Mouse (Mus musculus): ENCODE measurements at regions not wholly inside any gene's neighbourhood (a gene's known extent, or its start where the extent isn't known, plus 50 kb on each side); places are given as distances from the start of the nearest gene placed in this dataset.

GRCm38 (mm10) chr4:31744431-31744830 is 219.5 kb upstream of the Map3k7 start:
- TF ChIP-seq EP300 (IDR thresholded peaks at IDR 0.05): 0 out of 2 replicates have a peak, but pooled peaks have one; percentile 22
- no peak for TF ChIP-seq CTCF (IDR thresholded peaks at IDR 0.05)
- no peaks in the 10 kb centered on the region for H3K36me3 ChIP-seq (ENCODE audit: insufficient read depth, low read length)
- H3K27me3 ChIP-seq (replicated peaks; ENCODE audit: insufficient read depth, low read length): no peaks in the 10 kb centered on the region
- no peak overlapping the region for H3K27ac ChIP-seq (ENCODE audit: low read length)
- 18% methylated on average over 4 of the region's 4 CpGs for WGBS
- H3K9ac ChIP-seq (replicated peaks; ENCODE audit: low read depth): no peak overlapping the region
- H3K4me3 ChIP-seq (ENCODE audit: low read depth, low read length): no peak overlapping the region
- ATAC-seq (peak; percentile 62), DNase-seq (ENCODE audit: low spot score) (peak; percentile 55)
- no peaks in the 10 kb centered on the region for H3K4me1 ChIP-seq (ENCODE audit: insufficient read depth, low read depth, low read length)
- H3K4me2 ChIP-seq (replicated peaks; ENCODE audit: low read depth, low read length): no peak overlapping the region
- no peaks in the 10 kb centered on the region for H3K9me3 ChIP-seq (ENCODE audit: low read length)

- TF ChIP-seq CTCF (IDR thresholded peaks at IDR 0.05) (no peak), EP300 (IDR thresholded peaks at IDR 0.05) (no peak)
- ATAC-seq (no peak), DNase-seq (ENCODE audit: low spot score) (no peak)
- no peaks in the 10 kb centered on the region for H3K4me1 ChIP-seq (ENCODE audit: insufficient read depth, low read depth, low read length)
- no peaks in the 10 kb centered on the region for H3K36me3 ChIP-seq (ENCODE audit: insufficient read depth, low read length)
- H3K27ac ChIP-seq (ENCODE audit: low read length): no peak overlapping the region
- no peaks in the 10 kb centered on the region for H3K27me3 ChIP-seq (replicated peaks; ENCODE audit: insufficient read depth, low read length)
- no peak overlapping the region for H3K9ac ChIP-seq (replicated peaks; ENCODE audit: low read depth)
- H3K9me3 ChIP-seq (ENCODE audit: low read length): no peaks in the 10 kb centered on the region
- H3K4me2 ChIP-seq (replicated peaks; ENCODE audit: low read depth, low read length): no peak overlapping the region
- no peak overlapping the region for H3K4me3 ChIP-seq (ENCODE audit: low read depth, low read length)
- 83% methylated on average over 5 of the region's 5 CpGs for WGBS
Observed at GRCm38 (mm10) chr4:31753677-31754312, 210.1 kb upstream of the Map3k7 start.

- WGBS: 19% methylated on average over 1 of the region's 1 CpGs
- ATAC-seq (no peak), DNase-seq (ENCODE audit: low spot score) (peak; percentile 11)
- no peak overlapping the region for H3K4me2 ChIP-seq (replicated peaks; ENCODE audit: low read depth, low read length)
- H3K4me3 ChIP-seq (ENCODE audit: low read depth, low read length): no peak overlapping the region
- H3K36me3 ChIP-seq (ENCODE audit: insufficient read depth, low read length): no peaks in the 10 kb centered on the region
- no peak overlapping the region for H3K27ac ChIP-seq (ENCODE audit: low read length)
- TF ChIP-seq EP300 (IDR thresholded peaks at IDR 0.05): no peak
- no peak for TF ChIP-seq CTCF (IDR thresholded peaks at IDR 0.05)
- no peaks in the 10 kb centered on the region for H3K27me3 ChIP-seq (replicated peaks; ENCODE audit: insufficient read depth, low read length)
- H3K9me3 ChIP-seq (ENCODE audit: low read length): no peaks in the 10 kb centered on the region
- no peak overlapping the region for H3K9ac ChIP-seq (replicated peaks; ENCODE audit: low read depth)
- H3K4me1 ChIP-seq (ENCODE audit: insufficient read depth, low read depth, low read length): no peaks in the 10 kb centered on the region
Observed at GRCm38 (mm10) chr4:31757126-31757525, 206.8 kb upstream of the Map3k7 start.

GRCm38 (mm10) chr4:31760116-31760515 is 203.8 kb upstream of the Map3k7 start:
- no peak overlapping the region for H3K4me2 ChIP-seq (replicated peaks; ENCODE audit: low read depth, low read length)
- TF ChIP-seq CTCF (IDR thresholded peaks at IDR 0.05) (no peak), EP300 (IDR thresholded peaks at IDR 0.05) (no peak)
- 33% methylated on average over 4 of the region's 4 CpGs for WGBS
- ATAC-seq (no peak), DNase-seq (ENCODE audit: low spot score) (peak; percentile 42)
- no peaks in the 10 kb centered on the region for H3K36me3 ChIP-seq (ENCODE audit: insufficient read depth, low read length)
- H3K27me3 ChIP-seq (replicated peaks; ENCODE audit: insufficient read depth, low read length): no peaks in the 10 kb centered on the region
- H3K27ac ChIP-seq (ENCODE audit: low read length): no peak overlapping the region
- H3K9me3 ChIP-seq (ENCODE audit: low read length): no peaks in the 10 kb centered on the region
- H3K9ac ChIP-seq (replicated peaks; ENCODE audit: low read depth): no peak overlapping the region
- no peaks in the 10 kb centered on the region for H3K4me1 ChIP-seq (ENCODE audit: insufficient read depth, low read depth, low read length)
- H3K4me3 ChIP-seq (ENCODE audit: low read depth, low read length): no peak overlapping the region

GRCm38 (mm10) chr4:31762199-31762598 is 201.7 kb upstream of the Map3k7 start:
- H3K4me1 ChIP-seq (ENCODE audit: insufficient read depth, low read depth, low read length): no peaks in the 10 kb centered on the region
- H3K27me3 ChIP-seq (replicated peaks; ENCODE audit: insufficient read depth, low read length): no peaks in the 10 kb centered on the region
- DNase-seq (ENCODE audit: low spot score) (no peak), ATAC-seq (no peak)
- no peak overlapping the region for H3K27ac ChIP-seq (ENCODE audit: low read length)
- TF ChIP-seq CTCF (IDR thresholded peaks at IDR 0.05) (no peak), EP300 (IDR thresholded peaks at IDR 0.05) (no peak)
- no peak overlapping the region for H3K4me3 ChIP-seq (ENCODE audit: low read depth, low read length)
- WGBS: 50% methylated on average over 6 of the region's 7 CpGs
- H3K36me3 ChIP-seq (ENCODE audit: insufficient read depth, low read length): no peaks in the 10 kb centered on the region
- H3K9ac ChIP-seq (replicated peaks; ENCODE audit: low read depth): no peak overlapping the region
- no peak overlapping the region for H3K4me2 ChIP-seq (replicated peaks; ENCODE audit: low read depth, low read length)
- H3K9me3 ChIP-seq (ENCODE audit: low read length): no peaks in the 10 kb centered on the region

GRCm38 (mm10) chr4:31768026-31768626 is 195.8 kb upstream of the Map3k7 start:
- no peaks in the 10 kb centered on the region for H3K4me1 ChIP-seq (ENCODE audit: insufficient read depth, low read depth, low read length)
- no peak overlapping the region for H3K27ac ChIP-seq (ENCODE audit: low read length)
- no peak overlapping the region for H3K4me2 ChIP-seq (replicated peaks; ENCODE audit: low read depth, low read length)
- H3K9me3 ChIP-seq (ENCODE audit: low read length): no peaks in the 10 kb centered on the region
- 32% methylated on average over 6 of the region's 6 CpGs for WGBS
- H3K27me3 ChIP-seq (replicated peaks; ENCODE audit: insufficient read depth, low read length): no peaks in the 10 kb centered on the region
- TF ChIP-seq CTCF (IDR thresholded peaks at IDR 0.05): no peak
- TF ChIP-seq EP300 (IDR thresholded peaks at IDR 0.05): no peak
- no peaks in the 10 kb centered on the region for H3K36me3 ChIP-seq (ENCODE audit: insufficient read depth, low read length)
- no peak overlapping the region for H3K9ac ChIP-seq (replicated peaks; ENCODE audit: low read depth)
- DNase-seq (ENCODE audit: low spot score): peak; percentile 67
- no peak overlapping the region for H3K4me3 ChIP-seq (ENCODE audit: low read depth, low read length)
- ATAC-seq: peak; percentile 45

Data from lung, postnatal 0 days (tissue).